Mouse (Mus musculus) CH12.LX (cell line): ENCODE measurements at regions not wholly inside any gene's neighbourhood (a gene's known extent, or its start where the extent isn't known, plus 50 kb on each side); places are given as distances from the start of the nearest gene placed in this dataset.

Experiments
- CTCF ChIP-seq, 2 experiments: IDR thresholded peaks in 1 of 2; conservative IDR thresholded peaks in 1 of 2; 2 replicates each; pipeline ENCODE4 v1.5.1; 2011 to 2012; ENCODE audit warnings: low read depth in 2 of 2, low read length in 2 of 2, improper control_type of control experiment in 1 of 2, inconsistent platforms in 1 of 2, mild to moderate bottlenecking in 1 of 2, moderate library complexity in 1 of 2
- E2F4 ChIP-seq: IDR thresholded peaks from 2 replicates; pipeline ENCODE4 v1.6.1; 2011; ENCODE audit warnings: low read depth, low read length, improper control_type of control experiment; ENCODE audit not compliant: insufficient replicate concordance

DNA sequence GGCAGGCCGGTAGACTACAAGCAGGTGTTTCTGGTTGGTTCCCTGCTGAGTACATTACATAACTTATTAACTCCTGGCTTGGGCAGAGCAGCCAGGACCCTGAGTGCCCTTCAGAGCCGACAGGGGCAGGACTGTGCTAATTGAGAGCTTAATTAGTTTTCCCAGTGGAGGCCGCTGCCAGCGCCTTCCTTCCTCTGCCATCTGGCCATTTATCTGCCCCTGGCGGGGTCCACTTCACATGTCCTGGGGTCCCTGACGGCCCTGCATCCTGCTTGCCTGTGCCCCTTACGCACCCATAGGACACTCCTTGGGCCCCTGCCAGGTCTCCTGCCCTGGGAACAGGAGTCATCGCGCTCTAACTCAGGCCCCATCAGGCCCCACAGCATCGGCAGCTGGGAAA is 87.4 kb upstream of the Lemd2 start:
- TF ChIP-seq CTCF (conservative IDR thresholded peaks at IDR 0.05 in 1 of 2, IDR thresholded peaks at IDR 0.05 in 1 of 2; ENCODE audit: low read depth in 2 of 2, low read length in 2 of 2) (no peak), E2F4 (no peak)
